Mouse (Mus musculus) kidney, adult 2 months (tissue): Measurements from ENCODE around the gene Rcl1.

Experiments
- CTCF ChIP-seq: fragments of 200-500 bp; conservative IDR thresholded peaks from 2 replicates; pipeline ENCODE4 v1.5.1; 2011; ENCODE audit warnings: low read depth, mild to moderate bottlenecking, control low read depth, low read length, moderate library complexity, mixed read lengths; ENCODE audit not compliant: insufficient read depth, insufficient read length
- POLR2A ChIP-seq: fragments of 200-500 bp; IDR thresholded peaks from one replicate; pipeline ENCODE4 v1.6.1; 2011; ENCODE audit warnings: low read depth, low read length, control low read depth

- TF ChIP-seq CTCF (no peak), POLR2A (no peak)
Observed at GRCm38 (mm10) chr19:29149583-29149982, 48.4 kb downstream of the Rcl1 start.
